Mouse (Mus musculus) lung, postnatal 14 days (tissue): Measurements from ENCODE around the gene Fam213b.
A peak's percentile ranks its signal among the peaks of the same experiment; 100 is the strongest.

Experiments used
- DNase-seq: peaks from one replicate; pipeline ENCODE4 v3.0.0; 2021

Gene Fam213b

GRCm38 (mm10) chr4:154898506-154899446 lies at the start of gene Fam213b:
Gene Fam213b, minus strand, starts transcription at chr4:154899135.
- peak; percentile 76 for DNase-seq

GRCm38 (mm10) chr4:154948066-154948939 lies 49.4 kb upstream of the Fam213b start:
- DNase-seq = peak; percentile 37

GRCm38 (mm10) chr4:154946319-154946718 lies 47.4 kb upstream of the Fam213b start:
- DNase-seq = peak; percentile 69

- peak; percentile 81 for DNase-seq
Observed at GRCm38 (mm10) chr4:154944121-154944590, 45.2 kb upstream of the Fam213b start.

GRCm38 (mm10) chr4:154943323-154944039 lies 44.5 kb upstream of the Fam213b start:
- no peak for DNase-seq

- DNase-seq = no peak
Observed at GRCm38 (mm10) chr4:154942632-154943322, 43.8 kb upstream of the Fam213b start.

GRCm38 (mm10) chr4:154941831-154942230 lies 42.9 kb upstream of the Fam213b start:
- no peak for DNase-seq

- DNase-seq = no peak
Observed at GRCm38 (mm10) chr4:154940156-154940555, 41.2 kb upstream of the Fam213b start.

- DNase-seq = no peak
Observed at GRCm38 (mm10) chr4:154937746-154938145, 38.8 kb upstream of the Fam213b start.

- DNase-seq = no peak
Observed at GRCm38 (mm10) chr4:154936542-154937255, 37.8 kb upstream of the Fam213b start.

GRCm38 (mm10) chr4:154935788-154936187 lies 36.9 kb upstream of the Fam213b start:
- no peak for DNase-seq

GRCm38 (mm10) chr4:154934800-154935199 lies 35.9 kb upstream of the Fam213b start:
- no peak for DNase-seq

GRCm38 (mm10) chr4:154933306-154933907 lies 34.5 kb upstream of the Fam213b start:
- DNase-seq = no peak

GRCm38 (mm10) chr4:154929088-154929660 lies 30.2 kb upstream of the Fam213b start:
- DNase-seq = no peak

- no peak for DNase-seq
Observed at GRCm38 (mm10) chr4:154928395-154929087, 29.6 kb upstream of the Fam213b start, which contains the start of gene Tnfrsf14. Gene Tnfrsf14, minus strand, starts transcription at chr4:154928563.

GRCm38 (mm10) chr4:154927899-154928337 lies 29.0 kb upstream of the Fam213b start:
- DNase-seq = peak; percentile 54

- no peak for DNase-seq
Observed at GRCm38 (mm10) chr4:154926969-154927898, 28.3 kb upstream of the Fam213b start.

- peak; percentile 51 for DNase-seq
Observed at GRCm38 (mm10) chr4:154925413-154925812, 26.5 kb upstream of the Fam213b start.
